Mouse (Mus musculus): ENCODE measurements around the gene Cnpy4. TPM values are rescaled to one million over a fixed set of nuclear protein-coding genes. Genes with fewer than 3 reads are reported as not detected.

The Cnpy4 gene
- total and polyA plus RNA-seq, 3 experiments: 7.8 to 12.1 TPM; not detected in 1

DNA sequence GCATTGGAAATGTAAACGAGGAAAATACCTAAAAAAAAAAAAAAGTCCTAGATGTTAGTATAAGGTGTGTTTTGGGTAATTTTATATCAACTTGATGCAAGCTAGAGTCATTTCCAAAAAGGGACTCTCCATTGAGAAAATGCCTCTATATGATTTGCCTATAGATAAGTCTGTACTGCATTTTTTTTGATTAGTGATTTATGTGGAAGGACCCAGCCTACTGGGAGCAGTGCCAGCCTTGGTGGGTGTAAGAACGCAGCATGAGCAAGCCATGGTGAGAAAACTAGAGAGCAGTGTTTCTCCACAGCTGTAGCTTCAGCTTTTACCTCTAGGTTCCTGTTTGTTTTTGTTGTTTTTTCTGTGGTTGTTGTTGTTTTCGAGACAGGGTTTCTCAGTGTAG lies 36.0 kb downstream of the Cnpy4 start:
- H3K27me3 ChIP-seq (ENCODE audit: control insufficient read depth in 1 of 2, insufficient read depth in 2 of 2, low read length in 2 of 2): peaks cover 2% of the 10 kb centered on the region in 2 experiments; a peak in 1 of 4 replicates
- no peaks in the 10 kb centered on the region for H3K79me2 ChIP-seq (ENCODE audit: control insufficient read depth, insufficient read depth, low read length, poor library complexity)
- DNase-seq (ENCODE audit: low read depth, low spot score): peak; percentile 62
- peaks cover 6 to 12% of the 10 kb centered on the region in 2 experiments for H3K4me1 ChIP-seq (ENCODE audit: control insufficient read depth in 1 of 2, insufficient read depth in 2 of 2, low read length in 2 of 2)
- peaks cover 0 to 13% of the 10 kb centered on the region in 2 experiments; a peak in 2 of 4 replicates for H3K36me3 ChIP-seq (ENCODE audit: control insufficient read depth in 1 of 2, insufficient read depth in 2 of 2, low read length in 2 of 2)
- H3K4me3 ChIP-seq (ENCODE audit: control insufficient read depth in 1 of 2, insufficient read depth in 1 of 2, low read depth in 2 of 2, low read length in 2 of 2): no peak overlapping the region
- no peak overlapping the region for H3K27ac ChIP-seq (ENCODE audit: control insufficient read depth, low read depth, low read length)
- no peaks in the 10 kb centered on the region for H3K9me3 ChIP-seq (replicated peaks; ENCODE audit: insufficient read depth, low read length)
- H3K9ac ChIP-seq (ENCODE audit: control insufficient read depth, low read depth, low read length, poor library complexity, severe bottlenecking): no peak overlapping the region
- TF ChIP-seq JUND (IDR thresholded peaks at IDR 0.05; ENCODE audit: low read depth, low read length) (no peak), BHLHE40 (IDR thresholded peaks at IDR 0.05; ENCODE audit: borderline replicate concordance, low read depth, low read length) (no peak), EP300 (IDR thresholded peaks at IDR 0.05; ENCODE audit: low read depth in 1 of 2, low read length in 2 of 2) (peak in 1 of 2 experiments; percentile 7; a peak in 1 of 4 replicates), USF2 (IDR thresholded peaks at IDR 0.05; ENCODE audit: borderline replicate concordance in 1 of 2, insufficient read depth in 1 of 2, low read depth in 1 of 2, low read length in 2 of 2) (no peak), MYC (IDR thresholded peaks at IDR 0.05; ENCODE audit: low read depth, low read length) (no peak), MAZ (IDR thresholded peaks at IDR 0.05; ENCODE audit: low read depth, low read length) (no peak), KAT2A (conservative IDR thresholded peaks at IDR 0.05; ENCODE audit: low read depth, low read length) (no peak), POLR2AphosphoS2 (IDR thresholded peaks at IDR 0.05; ENCODE audit: low read length) (no peak), E2F4 (IDR thresholded peaks at IDR 0.05; ENCODE audit: borderline replicate concordance, low read depth, low read length) (no peak), UBTF (IDR thresholded peaks at IDR 0.05; ENCODE audit: borderline replicate concordance, insufficient read depth, low read depth, low read length) (no peak), SIN3A (IDR thresholded peaks at IDR 0.05; ENCODE audit: low read length) (no peak), ZNF384 (IDR thresholded peaks at IDR 0.05; ENCODE audit: low read depth, low read length) (peak; percentile 60), TCF12 (IDR thresholded peaks at IDR 0.05; ENCODE audit: low read depth, low read length) (no peak), RCOR1 (IDR thresholded peaks at IDR 0.05; ENCODE audit: low read depth, low read length) (no peak)

GRCm38 (mm10) chr5:138225700-138226099 lies 38.4 kb downstream of the Cnpy4 start, which contains the start of gene Nxpe5:
Nxpe5 (plus strand) TSS chr5:138225898.
- no peak within 1 kb of the TSS for H3K9ac ChIP-seq (ENCODE audit: control insufficient read depth, low read depth, low read length, poor library complexity, severe bottlenecking)
- peaks cover 0 to 19% of the 10 kb centered on the region in 2 experiments; a peak in 2 of 4 replicates for H3K36me3 ChIP-seq (ENCODE audit: control insufficient read depth in 1 of 2, insufficient read depth in 2 of 2, low read length in 2 of 2)
- H3K4me1 ChIP-seq (ENCODE audit: control insufficient read depth in 1 of 2, insufficient read depth in 2 of 2, low read length in 2 of 2): peaks cover 10 to 19% of the 10 kb centered on the region in 2 experiments
- no peaks in the 10 kb centered on the region for H3K27me3 ChIP-seq (ENCODE audit: control insufficient read depth in 1 of 2, insufficient read depth in 2 of 2, low read length in 2 of 2)
- DNase-seq (ENCODE audit: low read depth, low spot score): no peak
- H3K27ac ChIP-seq (ENCODE audit: control insufficient read depth, low read depth, low read length): peak within 1 kb of the TSS; percentile 14; the same call in 1 of the 2 replicates
- TF ChIP-seq SMC3 (IDR thresholded peaks at IDR 0.05; ENCODE audit: low read depth, low read length): no peak
- TF ChIP-seq CHD2 (IDR thresholded peaks at IDR 0.05; ENCODE audit: low read length): no peak
- TF ChIP-seq GABPA (IDR thresholded peaks at IDR 0.05; ENCODE audit: low read depth, low read length): no peak
- no peak for TF ChIP-seq CTCF (IDR thresholded peaks at IDR 0.05 in 2 of 3, conservative IDR thresholded peaks at IDR 0.05 in 1 of 3; ENCODE audit: control insufficient read depth in 1 of 3, insufficient read depth in 1 of 3, low read depth in 2 of 3, low read length in 3 of 3, poor library complexity in 1 of 3, severe bottlenecking in 1 of 3)
- no peak for TF ChIP-seq MEF2A (IDR thresholded peaks at IDR 0.05; ENCODE audit: extremely low read depth, insufficient replicate concordance, low read depth, low read length, poor library complexity, severe bottlenecking)
- TF ChIP-seq HCFC1 (IDR thresholded peaks at IDR 0.05; ENCODE audit: low read depth, low read length): no peak
- H3K9me3 ChIP-seq (replicated peaks; ENCODE audit: insufficient read depth, low read length): no peaks in the 10 kb centered on the region
- no peak within 1 kb of the TSS for H3K4me3 ChIP-seq (ENCODE audit: control insufficient read depth in 1 of 2, insufficient read depth in 1 of 2, low read depth in 2 of 2, low read length in 2 of 2)
- H3K79me2 ChIP-seq (ENCODE audit: control insufficient read depth, insufficient read depth, low read length, poor library complexity): no peaks in the 10 kb centered on the region

All from MEL (cell line).